Mouse (Mus musculus): Measurements from ENCODE around the gene Fyb.

Gene Fyb

DNA sequence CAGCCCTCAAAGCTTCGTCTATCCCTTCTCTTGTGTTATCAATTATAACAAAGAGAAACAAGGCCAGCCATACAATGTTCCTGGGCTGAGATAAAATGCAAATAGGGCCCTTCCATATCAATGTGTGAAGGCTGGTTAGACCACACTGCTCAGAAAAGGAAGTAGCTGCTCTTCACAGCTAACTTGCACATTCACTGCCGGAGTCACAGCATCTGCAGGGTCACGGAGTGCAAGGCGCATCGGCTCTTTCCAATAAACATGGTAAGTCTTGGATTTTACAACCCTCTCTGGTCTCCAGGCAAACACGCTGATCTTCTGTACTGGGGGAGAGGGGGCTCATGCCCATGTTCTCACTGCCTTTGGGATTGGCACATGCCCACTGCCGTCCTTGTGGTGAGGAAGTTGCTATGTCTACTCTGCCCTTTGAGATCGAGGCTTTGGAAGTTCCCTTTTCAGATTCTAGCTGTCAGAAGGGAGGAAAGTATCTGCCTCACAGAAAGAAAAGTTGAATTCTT lies at the start of gene Fyb:
Gene Fyb (plus strand): TSS at position 201 of the 515 bp plus-strand sequence.
- DNase-seq = no peak

DNA sequence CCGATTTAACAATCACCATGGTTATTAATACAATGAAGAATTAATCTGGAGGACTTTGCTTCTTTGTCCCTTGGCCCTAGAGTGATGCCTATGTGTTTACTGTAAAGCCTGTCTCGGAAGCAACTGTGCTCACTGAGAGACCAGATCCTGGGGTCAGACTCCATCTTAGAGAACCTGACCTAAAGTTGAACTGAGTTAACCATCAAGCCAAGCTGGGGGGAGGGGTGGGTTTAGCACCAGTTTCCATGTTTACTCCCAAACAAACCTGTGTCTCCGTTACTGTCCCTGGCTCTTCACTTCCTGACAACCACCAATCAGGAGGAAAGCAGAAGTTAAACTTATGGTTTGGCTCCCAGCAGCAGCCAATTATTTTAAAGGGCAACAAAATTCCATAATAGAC lies 39.1 kb upstream of the Fyb start:
- no peak for DNase-seq

DNA sequence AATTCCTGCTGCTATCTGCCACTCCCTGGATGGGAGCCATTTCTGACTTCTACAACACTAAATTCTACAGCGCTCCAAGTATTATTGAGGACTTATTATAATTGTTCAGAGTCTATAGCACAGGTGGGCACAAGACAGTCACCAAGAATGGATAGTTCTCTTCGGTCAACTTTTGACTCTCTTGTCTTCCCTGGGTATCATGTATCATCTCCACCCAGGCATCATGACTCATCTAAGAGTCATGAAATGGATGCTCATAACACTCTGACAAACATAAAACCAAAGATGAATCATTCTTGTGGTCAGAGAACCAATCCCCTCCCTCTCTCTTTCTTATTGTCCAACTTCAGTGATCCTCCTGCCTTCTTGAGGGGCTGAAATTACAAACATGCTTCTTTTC lies 30.3 kb upstream of the Fyb start:
- DNase-seq = no peak

DNA sequence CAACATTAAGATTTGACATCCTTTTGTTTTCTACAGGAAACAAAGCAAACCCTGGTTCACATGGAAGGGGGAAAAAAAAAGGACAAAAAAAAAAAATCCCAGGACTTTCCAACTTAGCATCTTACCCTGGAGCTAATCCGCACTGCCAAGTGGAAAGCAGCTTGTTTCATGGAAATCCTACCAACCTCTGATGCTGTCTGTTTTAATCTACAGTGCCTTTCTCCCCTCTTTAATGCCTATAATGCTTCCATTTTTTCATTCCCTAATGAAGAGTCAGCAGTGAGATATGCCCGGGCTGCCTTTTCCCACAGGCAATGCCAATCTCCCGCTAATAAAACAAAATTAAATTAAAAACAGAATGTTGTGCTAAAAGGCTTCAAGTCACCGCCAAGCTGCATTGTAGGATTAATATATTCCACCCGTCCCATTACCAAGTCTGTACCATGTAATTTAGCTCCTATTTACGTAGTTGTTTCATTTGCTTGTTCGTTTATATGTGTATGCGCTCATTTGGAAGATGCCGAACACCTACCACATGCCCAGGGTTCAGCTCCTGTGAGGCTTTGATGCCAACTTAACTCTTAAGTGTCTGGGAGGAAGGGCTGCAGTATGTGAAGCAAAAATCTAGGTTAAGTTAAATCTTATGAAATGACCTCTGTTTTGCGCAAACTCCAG lies 24.1 kb upstream of the Fyb start:
- DNase-seq = no peak

DNA sequence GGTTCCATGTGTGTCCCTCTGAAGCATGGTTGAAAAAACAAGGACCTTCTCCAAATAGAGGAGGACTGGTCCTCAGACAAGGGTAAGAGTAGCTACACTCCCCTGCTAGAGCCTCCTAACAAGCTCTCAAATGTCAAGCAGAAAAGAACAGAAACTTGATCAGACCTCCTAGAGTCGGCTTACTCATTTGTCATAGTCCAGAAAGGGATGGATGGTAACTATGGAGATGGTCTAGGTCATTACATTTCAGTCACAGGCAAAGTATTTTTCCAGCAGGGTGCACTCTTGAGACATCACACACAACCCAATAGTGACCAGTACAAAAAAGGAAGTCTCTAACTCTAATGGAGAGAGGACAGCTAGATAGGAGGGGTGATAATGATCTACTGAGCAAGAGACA lies 21.9 kb upstream of the Fyb start:
- no peak for DNase-seq

DNA sequence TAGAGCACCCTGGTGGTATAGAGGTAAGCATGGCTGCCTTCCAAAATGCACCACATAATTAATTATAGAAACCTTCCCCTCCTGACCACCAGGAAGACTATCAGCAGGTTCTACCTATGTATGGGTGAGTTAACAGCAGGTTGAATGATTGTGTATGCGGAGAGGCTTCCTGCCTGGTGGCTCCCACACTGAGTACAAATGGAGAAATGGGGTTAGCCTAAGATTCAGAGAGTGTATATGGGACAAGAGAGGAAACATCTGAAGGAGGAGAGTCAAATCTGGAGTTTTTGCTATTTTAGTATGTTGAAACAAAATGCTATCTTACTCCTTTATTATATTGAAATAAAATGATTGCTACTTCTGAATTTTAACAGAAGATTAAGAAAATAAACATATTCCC lies 5.1 kb upstream of the Fyb start:
- no peak for DNase-seq

DNA sequence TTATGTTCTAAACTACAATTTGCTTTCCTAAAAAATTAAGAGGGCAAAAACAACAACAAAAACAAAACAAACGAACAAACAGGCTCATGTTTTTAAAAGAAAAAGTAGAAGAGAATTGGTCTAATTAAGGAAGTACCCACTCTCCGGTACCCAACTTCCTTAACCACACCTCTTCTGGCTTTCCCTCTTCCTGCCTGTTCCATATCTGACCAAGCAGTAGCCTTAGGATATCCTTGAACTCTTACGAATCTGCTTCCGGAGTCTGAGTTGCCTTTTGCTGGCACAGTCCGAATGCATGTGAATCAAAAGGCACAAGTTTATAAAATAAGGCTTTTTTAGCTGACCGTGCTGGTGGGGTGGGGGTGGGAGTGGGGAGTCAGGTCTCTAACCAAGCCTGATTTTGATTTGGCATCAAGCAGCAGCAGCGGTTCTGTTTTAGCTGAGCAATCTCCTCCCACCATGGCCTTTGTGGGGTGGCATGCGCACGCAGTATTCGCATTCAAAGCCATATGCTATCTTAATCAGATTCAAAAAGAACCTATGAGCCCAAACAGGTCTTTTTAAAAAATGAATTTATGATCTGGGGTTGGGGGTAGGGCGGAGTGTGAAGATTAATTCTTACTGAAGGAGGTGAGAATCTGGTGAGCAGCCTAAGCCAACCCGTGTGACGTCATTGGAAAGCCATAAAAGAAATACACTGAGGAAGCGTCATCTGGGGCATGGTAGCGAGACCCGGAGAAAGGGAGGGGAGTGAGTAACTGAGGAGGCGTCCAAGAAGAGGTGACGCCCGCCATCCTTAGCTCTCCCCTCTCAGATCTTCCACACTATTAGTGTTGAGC lies 3.0 kb upstream of the Fyb start:
- DNase-seq = no peak

DNA sequence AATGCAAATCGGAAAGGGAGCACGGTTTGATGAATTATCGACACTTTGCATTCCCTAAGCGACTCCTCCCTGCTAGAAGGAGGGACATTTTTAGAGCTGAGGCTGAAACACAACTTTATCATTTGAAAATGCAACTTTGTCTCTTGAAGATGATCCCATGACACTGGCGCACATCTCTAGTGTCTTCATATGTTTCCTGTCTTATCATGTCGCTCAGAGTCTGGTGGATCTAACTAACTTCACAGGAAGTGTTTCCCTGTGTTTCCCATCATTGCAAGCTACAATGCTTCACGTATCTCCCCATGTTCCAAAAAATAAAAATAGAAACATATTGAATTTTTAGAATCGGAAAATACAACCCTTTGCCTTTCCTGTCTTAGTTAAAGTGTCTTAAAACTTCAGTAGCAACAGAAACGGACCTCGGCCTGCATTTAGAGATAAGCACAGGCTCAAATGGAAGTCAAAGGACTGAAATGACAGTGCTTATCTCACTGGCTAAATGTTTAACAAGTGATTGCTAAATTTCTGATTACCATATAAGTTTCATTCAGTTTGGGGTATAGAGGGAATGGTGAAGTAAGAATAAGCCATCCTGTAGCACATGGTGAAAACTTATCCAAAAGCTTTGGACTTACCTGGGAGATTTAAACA lies 2.0 kb upstream of the Fyb start:
- DNase-seq = no peak

DNA sequence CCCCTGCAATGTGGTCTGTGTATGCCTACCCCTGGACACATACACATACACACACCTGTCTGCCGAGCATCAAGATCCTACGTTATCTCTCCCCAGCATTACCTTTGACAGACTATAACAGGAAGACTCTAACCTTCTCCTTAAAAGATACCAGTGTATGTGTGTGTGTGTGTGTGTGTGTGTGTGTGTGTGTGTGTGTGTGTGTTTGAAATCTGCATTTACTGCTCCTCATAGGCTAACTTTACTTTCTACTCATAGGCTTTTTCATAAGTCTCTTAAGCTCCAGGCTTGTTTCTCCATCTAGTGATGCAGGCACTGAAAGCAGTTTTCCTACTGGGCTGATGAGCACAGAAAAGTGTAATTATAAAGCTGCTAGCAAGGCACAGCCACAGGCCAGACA lies 2.1 kb downstream of the Fyb start:
- no peak for DNase-seq

DNA sequence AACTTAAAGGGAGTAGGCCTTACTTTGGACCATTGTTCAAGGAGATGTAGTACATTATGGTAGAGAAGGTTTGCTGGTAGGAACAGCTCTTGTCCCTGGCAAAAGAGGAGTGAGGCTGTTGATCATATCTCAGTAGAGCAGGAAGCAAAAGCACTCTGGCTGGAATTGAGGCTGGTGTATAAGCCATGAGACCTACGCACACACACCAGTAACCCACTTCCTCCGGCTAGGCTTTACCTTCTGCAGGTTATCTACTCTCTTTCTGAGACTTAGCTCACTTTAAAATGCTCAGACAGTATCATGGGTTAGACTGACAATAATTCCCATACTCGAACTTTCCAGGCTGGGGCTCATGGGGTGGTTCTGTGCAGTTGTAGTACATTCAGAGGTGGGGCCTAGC lies 2.7 kb downstream of the Fyb start:
- DNase-seq = no peak

DNA sequence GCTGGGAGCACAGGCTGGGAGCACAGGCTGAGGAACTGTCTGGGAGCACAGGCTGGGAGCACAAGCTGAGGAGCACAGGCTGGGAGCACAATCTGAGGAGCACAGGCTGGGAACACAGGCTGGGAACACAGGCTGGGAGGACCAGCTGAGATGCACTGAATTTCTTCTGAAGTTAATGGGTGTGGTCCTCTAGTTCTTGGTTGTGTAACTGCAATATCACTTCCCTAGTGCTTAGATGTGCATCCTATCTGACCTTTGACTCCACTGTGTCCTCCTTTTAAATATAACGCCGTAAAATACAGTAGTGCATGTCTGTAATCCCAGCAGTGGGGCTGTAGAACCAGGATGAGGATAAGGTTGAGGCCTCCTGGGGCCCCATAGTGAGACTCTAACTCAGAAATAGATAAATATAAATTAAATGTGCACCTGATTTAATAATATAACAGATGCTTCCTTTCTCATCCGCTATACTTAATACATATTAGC lies 11.2 kb downstream of the Fyb start:
- no peak for DNase-seq

DNA sequence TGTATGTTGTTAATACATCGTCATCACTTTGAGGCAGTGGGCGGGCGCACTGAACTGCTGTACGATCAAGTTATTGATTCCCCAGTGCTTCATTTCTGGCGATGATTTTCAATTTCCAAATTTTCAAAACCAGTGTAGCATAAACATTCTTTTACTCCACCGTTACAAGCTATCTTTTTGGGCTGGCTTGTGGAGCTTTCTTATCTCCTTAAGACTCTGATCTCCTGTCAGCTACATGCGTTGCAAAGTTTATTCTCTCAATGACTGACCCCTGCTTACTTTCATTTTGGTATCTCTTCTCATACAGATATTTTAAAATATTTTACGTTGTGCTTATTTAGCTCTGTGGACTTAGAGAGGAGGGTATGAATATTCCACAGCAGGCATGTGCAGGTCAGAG lies 11.9 kb downstream of the Fyb start:
- no peak for DNase-seq

DNA sequence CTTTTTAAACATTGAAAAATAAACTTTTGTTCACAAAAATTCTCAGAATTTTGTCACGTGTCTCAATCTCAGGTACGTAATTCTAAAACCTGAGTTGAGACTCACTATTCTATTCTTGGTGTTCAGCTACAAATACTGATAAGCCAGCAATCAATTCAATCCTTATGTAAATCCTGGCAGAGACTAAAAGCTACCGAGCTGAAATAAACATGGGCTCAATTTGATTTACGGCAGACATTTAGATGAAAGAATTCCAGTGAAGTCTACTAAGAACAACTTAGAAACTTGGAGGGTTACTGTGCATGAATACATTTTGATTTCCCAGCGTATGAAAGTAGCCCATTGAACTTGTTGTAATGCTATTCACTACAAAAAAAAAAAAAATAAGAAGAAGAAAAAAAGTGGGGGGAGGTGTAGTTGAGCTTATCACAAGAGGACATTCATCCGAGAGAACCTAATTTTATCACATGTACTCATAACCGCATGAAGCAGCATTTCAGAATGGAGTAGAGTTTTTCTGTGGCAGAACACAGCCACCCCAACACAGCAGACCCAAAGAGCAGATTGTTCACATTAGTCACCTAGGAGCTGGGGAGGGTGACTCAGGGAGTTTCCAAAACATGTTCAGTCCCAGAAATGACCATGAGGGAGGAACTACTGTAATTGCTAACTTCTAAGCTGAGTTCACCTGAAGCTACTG lies 17.1 kb downstream of the Fyb start:
- no peak for DNase-seq

DNA sequence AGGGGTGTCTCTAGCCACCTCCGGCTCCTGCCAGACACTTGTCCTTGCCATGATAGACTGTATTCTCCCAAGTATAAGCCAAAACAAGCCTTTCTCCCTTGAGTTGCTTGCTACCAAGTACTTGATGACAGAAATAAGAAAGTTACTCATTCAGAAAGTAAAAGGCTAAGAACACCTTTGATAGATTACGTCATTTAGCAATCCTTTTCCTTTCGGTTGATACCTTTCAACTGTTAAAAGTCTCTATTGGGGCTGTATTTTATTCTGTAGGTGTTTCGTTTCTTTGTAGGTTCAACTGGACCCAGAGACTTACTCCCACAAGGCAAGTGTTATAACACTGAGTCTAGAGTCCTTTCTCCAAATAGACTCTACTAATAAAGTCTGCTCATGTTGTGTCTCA lies 26.3 kb downstream of the Fyb start:
- DNase-seq = no peak

DNA sequence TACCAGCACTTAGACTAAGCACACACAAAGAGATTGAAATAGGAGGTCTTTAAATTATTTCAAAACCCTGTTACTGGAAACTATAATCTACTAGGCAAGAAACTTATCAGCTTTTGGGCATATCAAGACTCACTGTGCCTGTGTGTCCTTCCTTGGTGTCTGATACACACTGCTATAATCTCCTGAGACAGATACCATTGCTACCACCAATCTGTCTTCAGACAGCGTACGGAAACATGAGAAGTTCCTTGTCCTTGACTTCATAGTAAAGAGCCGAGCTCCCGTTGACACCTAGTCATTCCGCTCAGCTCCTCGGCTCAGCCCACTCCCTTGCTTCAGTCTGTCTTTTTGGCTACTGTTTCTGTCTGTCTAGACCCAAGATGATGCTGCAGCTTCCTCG lies 29.2 kb downstream of the Fyb start:
- DNase-seq = no peak

DNA sequence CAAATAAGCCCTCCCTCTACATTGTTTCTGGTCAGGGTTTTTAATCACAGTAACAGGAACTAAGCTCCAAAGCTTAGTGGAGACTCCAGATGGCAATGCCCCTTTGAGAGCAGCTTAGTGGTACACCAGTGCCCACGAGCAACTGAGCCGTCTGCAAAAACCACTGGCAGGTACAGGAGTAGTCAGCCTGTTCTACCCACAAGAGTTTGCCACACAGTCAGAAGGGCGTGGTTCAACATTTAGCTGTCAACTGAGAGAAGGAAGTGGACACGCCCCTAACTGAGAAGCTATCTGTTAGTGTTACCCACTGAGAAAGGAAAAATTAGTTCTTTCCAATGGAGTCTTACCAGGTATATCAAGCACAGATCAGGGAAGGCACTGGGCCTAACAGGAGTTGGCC lies 32.1 kb downstream of the Fyb start:
- DNase-seq = peak; percentile 21 to 23

DNA sequence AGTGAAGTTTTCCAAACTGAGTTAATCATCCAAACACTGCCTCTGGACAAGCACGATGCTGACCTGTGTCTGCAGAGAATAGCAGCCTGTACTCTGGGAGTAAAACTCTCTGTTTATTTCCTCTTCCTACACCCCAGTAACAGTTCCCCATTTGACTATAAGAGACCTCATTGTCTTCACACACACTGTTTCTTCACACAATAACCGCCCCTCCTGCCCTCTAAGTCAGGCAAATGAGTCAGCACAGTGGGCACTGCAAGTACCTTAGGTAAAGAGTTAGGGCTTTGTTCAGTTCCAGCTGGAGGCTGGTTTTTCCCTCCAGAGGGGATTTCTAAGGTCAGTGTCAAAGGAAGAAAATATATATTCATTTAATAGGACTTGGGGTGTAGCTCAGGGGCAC lies 32.9 kb downstream of the Fyb start:
- peak; percentile 14 to 18 for DNase-seq

DNA sequence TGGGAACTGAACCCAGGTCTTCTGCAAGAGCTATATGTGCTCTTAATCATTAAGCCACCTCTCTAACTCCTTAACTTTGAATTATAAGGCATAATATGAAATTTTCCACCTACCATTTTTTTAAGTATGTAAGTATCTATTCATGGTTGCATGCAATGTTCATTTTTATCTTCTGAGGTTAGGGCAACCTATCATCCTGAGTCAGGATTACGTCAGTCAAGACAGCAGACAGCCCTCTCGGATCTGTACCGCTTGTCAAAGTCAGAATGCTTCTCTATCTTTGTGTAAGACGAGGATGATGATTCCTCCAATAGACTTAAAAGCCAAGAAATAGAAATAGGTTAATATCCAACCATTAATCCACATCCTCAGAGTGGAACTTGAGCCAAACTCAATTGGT lies 33.6 kb downstream of the Fyb start:
- no peak for DNase-seq

DNA sequence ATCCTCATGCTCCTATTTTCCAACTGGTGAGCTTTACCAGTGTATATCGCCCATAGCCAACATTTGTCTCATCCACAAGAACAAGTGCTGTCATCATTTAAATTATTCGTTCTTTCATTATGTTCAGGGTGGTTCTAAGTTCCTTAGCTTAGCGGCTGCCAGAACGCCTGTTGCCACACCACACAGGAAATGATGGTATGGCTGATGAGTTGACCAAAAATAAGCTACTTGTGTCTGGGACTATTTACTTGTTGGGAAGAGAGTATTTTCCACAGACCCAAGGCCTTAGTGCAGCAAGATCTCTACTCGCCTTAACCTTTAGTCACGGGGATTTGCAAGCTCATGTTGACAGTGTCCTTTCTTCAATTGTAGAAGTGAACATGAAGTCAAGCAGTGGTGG lies 34.3 kb downstream of the Fyb start:
- DNase-seq = no peak

DNA sequence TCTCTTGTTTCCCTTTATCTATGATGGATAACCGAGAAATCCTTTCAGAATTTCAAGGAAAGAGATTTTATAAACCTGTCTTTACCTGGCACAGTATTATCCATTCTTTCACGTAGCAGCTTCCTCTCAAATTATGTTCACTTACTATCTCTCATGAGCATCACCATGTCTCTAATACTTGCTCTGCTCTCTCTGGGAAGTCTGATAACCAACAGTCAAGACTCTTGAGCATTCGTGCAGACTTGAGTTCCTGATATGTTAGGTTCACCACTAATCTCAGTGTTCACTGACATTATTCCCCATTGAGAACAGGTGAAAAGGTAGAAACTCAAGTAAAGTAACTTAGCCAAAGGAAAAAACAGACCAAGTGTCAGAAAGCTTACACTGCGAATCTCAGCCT lies 34.9 kb downstream of the Fyb start:
- no peak for DNase-seq

DNA sequence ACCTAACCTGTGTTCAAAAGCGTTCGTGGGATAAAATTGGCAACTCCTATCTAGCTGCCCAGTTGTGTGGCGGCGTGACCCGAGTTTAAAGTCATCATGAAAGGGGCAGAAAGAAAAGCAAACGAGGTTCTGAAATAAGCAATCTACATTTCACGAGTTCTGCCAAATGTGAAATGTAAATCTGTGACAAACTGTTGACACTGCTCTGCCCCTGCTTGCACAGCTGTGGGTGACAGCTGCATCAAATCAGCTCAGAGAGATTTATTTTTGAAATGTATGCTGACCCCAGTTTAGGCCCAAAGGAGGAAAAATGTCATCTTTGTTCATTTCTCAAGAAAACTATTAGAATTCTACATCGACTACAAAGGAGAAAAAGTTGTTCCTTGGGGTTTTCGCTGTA lies 36.5 kb downstream of the Fyb start:
- DNase-seq = no peak

DNA sequence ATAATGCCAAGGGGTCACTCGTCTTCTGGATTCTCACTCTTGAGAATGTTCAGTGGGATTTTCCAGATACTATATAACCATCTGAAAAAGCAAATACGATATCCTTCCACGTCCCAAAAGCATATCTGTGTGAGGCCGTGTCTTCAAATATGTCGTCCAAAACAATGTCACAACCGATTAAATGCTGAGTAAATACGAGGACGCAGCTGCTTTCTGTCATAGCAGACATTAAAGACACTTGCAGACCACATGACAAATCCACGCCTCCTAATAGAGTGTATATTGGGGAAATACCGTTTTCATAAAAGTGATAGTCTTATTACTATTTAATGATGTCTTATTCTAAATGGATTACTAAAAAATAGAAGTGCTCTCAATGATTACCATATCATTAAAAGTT lies 38.0 kb downstream of the Fyb start:
- no peak for DNase-seq

DNA sequence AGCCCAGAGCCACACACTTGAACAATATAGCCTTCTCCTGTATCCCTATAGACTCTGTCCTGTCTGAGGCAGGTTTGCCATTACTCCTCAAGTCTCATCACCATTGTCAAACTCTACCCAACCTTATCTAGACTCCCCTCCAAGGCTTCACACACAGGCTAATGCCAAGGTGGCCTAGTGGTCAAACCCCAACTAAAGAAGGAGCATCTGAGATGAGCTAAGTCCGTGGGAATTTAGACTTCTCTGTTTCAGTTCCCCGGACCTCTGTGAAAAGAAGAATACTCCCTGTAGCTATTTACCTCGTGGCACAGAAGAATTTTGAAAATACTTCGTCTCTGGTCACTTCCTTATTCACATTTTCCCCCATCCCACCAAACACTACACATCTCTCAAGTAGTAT lies 39.5 kb downstream of the Fyb start:
- DNase-seq = no peak
